Mouse (Mus musculus) C2C12 (cell line): ENCODE measurements around the gene Clec1a. TPM values are rescaled to one million over a fixed set of nuclear protein-coding genes. Genes with fewer than 3 reads are reported as not detected.
A peak's percentile ranks its signal among the peaks of the same experiment; 100 is the strongest.

Experiments
- H3K27me3 ChIP-seq: one replicate; pipeline ENCODE4 v1.6.1; 2011; ENCODE audit not compliant: control insufficient read depth, insufficient read depth, insufficient read length
- H3K36me3 ChIP-seq: one replicate; pipeline ENCODE4 v1.6.1; 2011; ENCODE audit not compliant: control insufficient read depth, insufficient read depth
- H3K4me3 ChIP-seq: one replicate; pipeline ENCODE4 v1.5.1; 2011; ENCODE audit warnings: mild to moderate bottlenecking, control low read depth; ENCODE audit not compliant: poor library complexity, insufficient read depth, severe bottlenecking
- H3K79me2 ChIP-seq: one replicate; pipeline ENCODE4 v1.6.1; 2011; ENCODE audit not compliant: control insufficient read depth, insufficient read depth
- H3K79me3 ChIP-seq: one replicate; pipeline ENCODE4 v1.6.1; 2011; ENCODE audit warnings: low read depth, control low read depth
- H3ac ChIP-seq: one replicate; pipeline ENCODE3; 2011; ENCODE audit warnings: low read depth; ENCODE audit not compliant: control insufficient read depth, insufficient read length
- CEBPB ChIP-seq: IDR thresholded peaks from one replicate; pipeline ENCODE4 v1.6.1; 2011; ENCODE audit warnings: low read depth, mild to moderate bottlenecking, control low read depth, moderate library complexity
- CTCF ChIP-seq: IDR thresholded peaks from one replicate; pipeline ENCODE4 v1.5.1; 2011; ENCODE audit not compliant: control insufficient read depth, insufficient read depth, insufficient read length
- FOSL1 ChIP-seq: IDR thresholded peaks from one replicate; pipeline ENCODE4 v1.8.0; 2011; ENCODE audit warnings: mild to moderate bottlenecking, low read length; ENCODE audit not compliant: poor library complexity, insufficient read depth, severe bottlenecking
- MAX ChIP-seq: IDR thresholded peaks from one replicate; pipeline ENCODE4 v1.6.1; 2011; ENCODE audit warnings: mild to moderate bottlenecking, control low read depth
- MYOD1 ChIP-seq: IDR thresholded peaks from one replicate; pipeline ENCODE4 v1.6.1; 2011; ENCODE audit warnings: low read depth; ENCODE audit not compliant: control insufficient read depth, insufficient read length
- MYOG ChIP-seq: IDR thresholded peaks from one replicate; pipeline ENCODE4 v1.6.1; 2011; ENCODE audit not compliant: control insufficient read depth, insufficient read length; ENCODE audit errors: extremely low read depth
- USF1 ChIP-seq: IDR thresholded peaks from one replicate; pipeline ENCODE4 v1.6.1; 2011; ENCODE audit warnings: low read depth, mild to moderate bottlenecking, control low read depth, moderate library complexity
- polyA plus RNA-seq: library from polyadenylated mRNA; unstranded; fragments of >200 nt; fragmentation: generic; extraction: Trizol; gene quantifications from one replicate; pipeline ENCODE4 v1.2.1, GENCODE M21; 2012; ENCODE audit warnings: missing spikeins

The Clec1a gene
- polyA plus RNA-seq, 1 experiment = 0.18 TPM

- Histone ChIP-seq H3K4me3 (no peak overlapping the region), H3K36me3 (no peaks in the 10 kb centered on the region), H3K27me3 (no peaks in the 10 kb centered on the region), H3ac (no peak overlapping the region), H3K79me2 (no peaks in the 10 kb centered on the region), H3K79me3 (no peaks in the 10 kb centered on the region)
- no peak for TF ChIP-seq FOSL1
- TF ChIP-seq CTCF = no peak
- no peak for TF ChIP-seq MYOD1
- TF ChIP-seq MAX = no peak
- no peak for TF ChIP-seq MYOG
- no peak for TF ChIP-seq CEBPB
- TF ChIP-seq USF1 = no peak
Observed at GRCm38 (mm10) chr6:129385000-129385399, 66.8 kb downstream of the Clec1a start.

GRCm38 (mm10) chr6:129383466-129383865, 68.3 kb downstream of the Clec1a start:
- Histone ChIP-seq H3K27me3 (no peaks in the 10 kb centered on the region), H3K36me3 (no peaks in the 10 kb centered on the region), H3ac (no peak overlapping the region), H3K79me3 (no peaks in the 10 kb centered on the region), H3K4me3 (no peak overlapping the region), H3K79me2 (no peaks in the 10 kb centered on the region)
- no peak for TF ChIP-seq MYOG
- peak; percentile 50 for TF ChIP-seq USF1

GRCm38 (mm10) chr6:129381736-129382135, 70.1 kb downstream of the Clec1a start:
- no peaks in the 10 kb centered on the region for H3K79me2 ChIP-seq

GRCm38 (mm10) chr6:129380454-129380853, 71.3 kb downstream of the Clec1a start:
- Histone ChIP-seq H3K79me3 (no peaks in the 10 kb centered on the region), H3K36me3 (no peaks in the 10 kb centered on the region), H3K79me2 (no peaks in the 10 kb centered on the region), H3K4me3 (no peak overlapping the region), H3ac (no peak overlapping the region), H3K27me3 (no peaks in the 10 kb centered on the region)
- no peak for TF ChIP-seq CTCF
- TF ChIP-seq USF1 = no peak
- no peak for TF ChIP-seq MAX
- TF ChIP-seq FOSL1 = no peak
- TF ChIP-seq CEBPB = no peak
- no peak for TF ChIP-seq MYOD1
- TF ChIP-seq MYOG = no peak

More at GRCm38 (mm10) chr6:129381736-129382135, 70.1 kb downstream of the Clec1a start:
- TF ChIP-seq MAX (no peak), MYOD1 (no peak), USF1 (no peak), FOSL1 (no peak), MYOG (no peak), CEBPB (no peak), CTCF (no peak)
- no peaks in the 10 kb centered on the region for H3K79me3 ChIP-seq
- no peaks in the 10 kb centered on the region for H3K36me3 ChIP-seq
- no peak overlapping the region for H3K4me3 ChIP-seq
- no peak overlapping the region for H3ac ChIP-seq
- no peaks in the 10 kb centered on the region for H3K27me3 ChIP-seq

- Histone ChIP-seq H3K79me2 (no peaks in the 10 kb centered on the region), H3K4me3 (no peak overlapping the region), H3K79me3 (no peaks in the 10 kb centered on the region), H3K27me3 (no peaks in the 10 kb centered on the region), H3ac (no peak overlapping the region), H3K36me3 (no peaks in the 10 kb centered on the region)
- TF ChIP-seq CEBPB (no peak), USF1 (no peak), MAX (no peak), CTCF (no peak), MYOD1 (no peak)
Observed at GRCm38 (mm10) chr6:129374937-129375471, 76.8 kb downstream of the Clec1a start.

Other genes with a start within 250 kb of the Clec1a start
- gene Cd69, start 176.6 kb downstream of the Clec1a start, polyA plus RNA-seq = not detected
- gene 4922502D21Rik, start 120.2 kb downstream of the Clec1a start, polyA plus RNA-seq = not detected
- gene Clec12a, start 109.3 kb downstream of the Clec1a start, polyA plus RNA-seq = not detected
- not detected for gene Clec12b, start 66.1 kb downstream of the Clec1a start, polyA plus RNA-seq
- not detected for gene Clec1b, start 54.7 kb downstream of the Clec1a start, polyA plus RNA-seq
- gene Clec9a, start 43.1 kb downstream of the Clec1a start, polyA plus RNA-seq = not detected
- gene Olr1, start 55.2 kb upstream of the Clec1a start, polyA plus RNA-seq = 0.99 TPM
- 0.02 TPM for gene Tmem52b, start 60.6 kb upstream of the Clec1a start, polyA plus RNA-seq
- gene Gabarapl1, start 81.2 kb upstream of the Clec1a start, polyA plus RNA-seq = 64.3 TPM
- gene Klre1, start 125.9 kb upstream of the Clec1a start, polyA plus RNA-seq = not detected
- not detected for gene Klrd1, start 139.8 kb upstream of the Clec1a start, polyA plus RNA-seq
- gene Klrk1, start 171.9 kb upstream of the Clec1a start, polyA plus RNA-seq = not detected
- not detected for gene Klrc3, start 191.3 kb upstream of the Clec1a start, polyA plus RNA-seq
- not detected for gene Klrc2, start 208.7 kb upstream of the Clec1a start, polyA plus RNA-seq
- gene Klrc1, start 227.0 kb upstream of the Clec1a start, polyA plus RNA-seq = not detected